Mouse (Mus musculus): ENCODE data around the gene Zfp746. TPM values are rescaled to one million over a fixed set of nuclear protein-coding genes. Genes with fewer than 3 reads are reported as not detected.

The Zfp746 gene
- polyA plus RNA-seq, 1 experiment from 2014 or later: 22.4 TPM

DNA sequence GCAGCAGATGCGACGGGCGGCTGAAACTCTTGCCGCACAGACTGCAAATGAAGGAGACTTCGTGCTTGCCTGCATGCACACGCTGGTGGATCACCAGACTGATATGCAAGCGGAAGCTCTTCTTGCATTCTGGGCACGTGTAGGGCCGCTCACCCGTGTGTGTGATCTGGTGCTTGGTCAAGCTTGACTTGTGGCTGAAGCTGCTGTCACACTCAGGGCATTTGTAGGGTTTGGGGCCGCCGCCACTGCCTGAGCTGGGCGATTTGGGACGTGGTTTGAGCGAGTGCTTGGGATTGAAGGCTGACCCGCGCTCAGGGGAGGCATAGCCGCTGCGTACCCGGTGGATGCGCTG is 61.4 kb downstream of the Zfp746 start:
- Histone ChIP-seq H3K36me3 (replicated peaks) (peaks cover 66% of the 10 kb centered on the region), H3K4me3 (no peak overlapping the region), H3K4me2 (peak overlapping the region; percentile 8; the same call in 1 of the 2 replicates), H3K9ac (no peak overlapping the region), H3K27me3 (replicated peaks) (no peaks in the 10 kb centered on the region), H3K4me1 (peaks cover 6% of the 10 kb centered on the region; the same call in 1 of the 2 replicates), H3K9me3 (peaks cover 18% of the 10 kb centered on the region; the same call in 1 of the 2 replicates), H3K27ac (no peak overlapping the region)
- peak; percentile 38; the same call in 1 of the 2 replicates for ATAC-seq (replicated peaks)
- 69% methylated on average over 21 of the region's 21 CpGs for WGBS

DNA sequence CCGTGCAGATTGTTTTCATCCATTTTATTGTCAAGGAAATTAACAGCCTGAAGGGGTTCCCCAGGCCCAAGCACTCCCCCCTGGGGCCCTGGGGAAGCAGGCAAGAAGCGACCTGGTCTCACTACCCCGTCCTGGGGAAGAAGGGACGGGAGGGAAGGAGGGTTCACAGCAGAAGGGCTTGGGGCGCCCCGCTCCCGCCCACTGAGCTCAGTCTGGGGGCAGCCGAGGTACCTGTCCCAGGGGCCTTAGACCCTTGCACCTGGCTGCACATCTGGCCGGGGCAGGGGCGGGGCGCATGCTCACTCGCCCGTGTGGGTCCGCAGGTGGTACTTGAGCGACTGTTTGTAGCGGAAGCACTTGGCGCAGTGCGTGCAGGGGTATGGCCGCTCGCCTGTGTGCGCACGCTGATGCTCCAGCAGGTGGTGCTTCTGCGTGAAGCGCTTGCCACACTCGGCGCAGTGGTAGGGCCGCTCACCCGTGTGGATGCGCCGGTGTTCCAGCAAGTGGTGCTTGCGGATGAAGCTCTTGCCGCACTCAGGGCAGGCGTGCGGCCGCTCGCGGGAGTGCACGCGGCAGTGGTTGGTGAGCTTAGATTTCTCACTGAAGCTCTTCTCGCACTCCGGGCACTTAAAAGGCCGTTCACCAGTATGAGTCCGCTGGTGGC is 61.9 kb downstream of the Zfp746 start:
- ATAC-seq (replicated peaks): peak; percentile 67; the same call in 1 of the 2 replicates
- 76% methylated on average over 43 of the region's 43 CpGs for WGBS
- H3K27ac ChIP-seq: no peak overlapping the region
- H3K9ac ChIP-seq: no peak overlapping the region
- H3K27me3 ChIP-seq (replicated peaks): no peaks in the 10 kb centered on the region
- peaks cover 18% of the 10 kb centered on the region; the same call in 1 of the 2 replicates for H3K9me3 ChIP-seq
- H3K4me3 ChIP-seq: no peak overlapping the region
- peak overlapping the region; percentile 8; the same call in 1 of the 2 replicates for H3K4me2 ChIP-seq
- peaks cover 64% of the 10 kb centered on the region for H3K36me3 ChIP-seq (replicated peaks)
- peaks cover 7% of the 10 kb centered on the region; the same call in 1 of the 2 replicates for H3K4me1 ChIP-seq

DNA sequence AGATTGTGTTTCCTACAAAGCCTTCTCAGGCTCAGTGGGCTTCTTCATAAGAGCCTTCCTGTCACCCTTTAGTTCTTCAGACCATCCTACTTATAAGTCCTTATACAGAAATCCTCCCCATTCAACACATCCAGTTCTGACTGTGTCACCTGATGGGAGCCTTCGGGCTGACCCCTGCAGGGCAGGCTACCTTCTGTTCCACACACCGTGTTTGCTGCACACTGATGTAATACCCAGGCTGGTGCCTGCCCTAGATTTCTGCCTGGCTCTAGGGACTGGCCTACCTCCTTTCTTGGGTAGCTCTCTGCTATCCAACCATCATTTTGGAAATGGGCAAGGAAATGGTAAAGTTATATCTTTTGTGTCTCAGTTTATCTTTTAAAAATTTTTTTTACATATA is 63.7 kb downstream of the Zfp746 start:
- no peaks in the 10 kb centered on the region for H3K27me3 ChIP-seq (replicated peaks)
- WGBS: 80% methylated on average over 2 of the region's 2 CpGs

DNA sequence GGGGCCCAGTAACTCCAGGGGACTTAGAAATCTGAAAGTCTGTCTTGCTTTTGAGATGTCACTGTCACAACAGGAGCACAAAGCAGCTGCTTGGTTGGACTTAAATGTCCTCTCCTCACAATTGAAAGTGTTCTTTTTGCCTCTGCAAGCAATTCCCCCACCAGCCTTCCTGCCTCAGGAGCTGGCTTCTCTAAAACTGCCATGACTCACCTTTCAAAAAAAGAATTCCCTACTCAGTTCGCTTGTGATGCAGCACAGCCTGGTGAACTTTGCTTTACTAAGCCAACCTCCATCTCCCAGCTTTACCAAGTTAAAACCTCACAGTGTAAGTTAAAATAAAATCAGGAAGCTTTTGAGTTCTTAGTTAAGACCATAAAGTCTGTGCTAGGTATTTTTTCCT is 64.7 kb downstream of the Zfp746 start:
- Histone ChIP-seq H3K9me3 (peaks cover 18% of the 10 kb centered on the region; the same call in 1 of the 2 replicates), H3K27me3 (replicated peaks) (no peaks in the 10 kb centered on the region), H3K4me1 (peaks cover 7% of the 10 kb centered on the region; the same call in 1 of the 2 replicates), H3K4me3 (no peak overlapping the region), H3K9ac (no peak overlapping the region), H3K4me2 (no peak overlapping the region), H3K36me3 (replicated peaks) (peaks cover 39% of the 10 kb centered on the region), H3K27ac (no peak overlapping the region)
- WGBS: 94% methylated on average over 1 of the region's 1 CpGs
- ATAC-seq (replicated peaks): no peak

More for the DNA sequence above, 63.7 kb downstream of the Zfp746 start:
- no peak overlapping the region for H3K9ac ChIP-seq
- no peak for ATAC-seq (replicated peaks)
- no peak overlapping the region for H3K4me3 ChIP-seq
- H3K27ac ChIP-seq: no peak overlapping the region
- H3K4me1 ChIP-seq: peaks cover 7% of the 10 kb centered on the region; the same call in 1 of the 2 replicates
- peaks cover 47% of the 10 kb centered on the region for H3K36me3 ChIP-seq (replicated peaks)
- no peak overlapping the region for H3K4me2 ChIP-seq
- H3K9me3 ChIP-seq: peaks cover 18% of the 10 kb centered on the region; the same call in 1 of the 2 replicates

DNA sequence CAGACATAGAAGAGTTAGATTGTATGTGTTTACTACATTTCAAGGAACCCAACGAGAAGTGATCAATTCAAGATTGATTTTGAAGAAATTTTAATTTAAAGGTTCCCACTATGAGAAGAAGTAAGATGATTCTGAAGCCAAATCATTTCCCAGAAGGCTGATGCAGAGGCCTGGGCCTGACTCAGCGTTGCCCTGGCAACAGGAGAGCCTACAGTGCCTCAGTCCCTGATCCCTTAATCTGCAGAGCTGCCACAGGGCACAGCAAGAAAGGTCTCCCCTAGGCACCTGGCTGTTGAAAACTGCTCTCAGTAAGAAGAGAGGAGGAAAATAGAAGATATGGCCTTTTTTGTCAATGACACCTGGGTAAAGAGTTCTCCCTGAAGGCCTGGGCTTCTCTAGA is 66.4 kb downstream of the Zfp746 start:
- Histone ChIP-seq H3K27me3 (replicated peaks) (no peaks in the 10 kb centered on the region), H3K4me1 (peaks cover 7% of the 10 kb centered on the region; the same call in 1 of the 2 replicates), H3K27ac (peak overlapping the region; percentile 39; the same call in 1 of the 2 replicates), H3K4me2 (no peak overlapping the region), H3K36me3 (replicated peaks) (peaks cover 23% of the 10 kb centered on the region), H3K4me3 (no peak overlapping the region), H3K9ac (no peak overlapping the region), H3K9me3 (0 out of 2 replicates have a peak, but pooled peaks cover 10% of the 10 kb centered on the region)
- WGBS: 55% methylated on average over 2 of the region's 2 CpGs
- no peak for ATAC-seq (replicated peaks)

DNA sequence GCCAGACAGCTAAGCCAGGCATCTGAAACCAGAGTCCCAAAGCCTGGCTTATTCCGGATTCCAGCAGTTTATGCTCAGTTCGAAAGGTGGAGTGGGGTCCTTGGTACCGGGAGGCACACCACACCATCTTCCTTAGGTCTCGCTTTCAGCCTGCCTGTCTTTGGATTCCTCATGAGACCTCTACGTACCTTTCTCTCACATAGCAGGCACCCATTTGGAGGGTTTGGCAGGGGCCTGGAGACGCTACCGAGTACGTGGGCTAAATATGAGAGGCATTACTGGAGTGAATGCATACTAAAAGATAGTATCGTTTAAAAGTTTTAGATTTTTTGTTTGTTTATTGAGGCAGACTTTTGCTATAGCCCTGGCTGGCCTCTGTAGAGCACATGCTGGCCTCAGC is 69.6 kb downstream of the Zfp746 start:
- 93% methylated on average over 9 of the region's 9 CpGs for WGBS
- Histone ChIP-seq H3K9ac (no peak overlapping the region), H3K27ac (no peak overlapping the region), H3K4me1 (peaks cover 7% of the 10 kb centered on the region; the same call in 1 of the 2 replicates), H3K4me2 (no peak overlapping the region), H3K27me3 (replicated peaks) (no peaks in the 10 kb centered on the region), H3K4me3 (no peak overlapping the region), H3K9me3 (no peaks in the 10 kb centered on the region), H3K36me3 (replicated peaks) (0 out of 2 replicates have a peak, but pooled peaks cover 3% of the 10 kb centered on the region)
- ATAC-seq (replicated peaks): 0 out of 2 replicates have a peak, but pooled peaks have one; percentile 5

DNA sequence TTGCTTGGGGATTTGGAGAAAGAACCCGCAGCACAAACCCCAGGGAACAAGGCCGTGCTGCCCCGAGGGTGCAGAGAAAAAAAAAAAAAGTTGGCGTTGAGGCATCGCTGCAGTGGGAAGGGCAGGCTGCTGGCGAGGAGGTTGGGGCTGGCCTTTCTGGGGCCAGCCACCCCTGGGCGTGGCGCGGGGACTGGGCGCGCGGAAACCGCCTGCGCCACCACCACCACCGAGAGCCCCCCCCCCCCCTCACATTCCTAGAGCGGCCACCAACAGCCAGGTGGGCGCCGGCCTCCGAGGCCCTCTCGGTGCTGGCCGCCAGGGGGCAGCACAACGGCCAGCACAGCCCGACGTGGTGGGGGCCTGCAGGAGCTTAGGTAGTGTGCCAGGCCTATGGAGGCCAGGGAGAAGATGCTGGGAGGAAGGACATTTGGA is 70.3 kb downstream of the Zfp746 start:
- no peaks in the 10 kb centered on the region for H3K36me3 ChIP-seq (replicated peaks)
- 0% methylated on average over 20 of the region's 24 CpGs for WGBS
- H3K27ac ChIP-seq: no peak overlapping the region
- peak; percentile 95 for ATAC-seq (replicated peaks)
- peak overlapping the region; percentile 47 for H3K4me3 ChIP-seq
- H3K4me2 ChIP-seq: peak overlapping the region; percentile 74
- H3K4me1 ChIP-seq: peaks cover 7% of the 10 kb centered on the region; the same call in 1 of the 2 replicates
- H3K9ac ChIP-seq: peak overlapping the region; percentile 55
- no peaks in the 10 kb centered on the region for H3K27me3 ChIP-seq (replicated peaks)
- H3K9me3 ChIP-seq: no peaks in the 10 kb centered on the region

Small RNA genes within 50 kb of the gene (microRNA-seq; reads per million reads assigned to microRNA genes)
- gene Gm24563: not detected

Other genes with a start within 250 kb of the Zfp746 start
- gene Zfp282, start 209.4 kb downstream of the Zfp746 start, polyA plus RNA-seq (2015; fragmentation: Nextera tagmentation; extraction: Ambion mirVana): 27.5 and 27.8 TPM in 2 replicates
- 19.7 and 20.0 TPM in 2 replicates for gene Zfp212, start 166.1 kb downstream of the Zfp746 start, polyA plus RNA-seq (2015; fragmentation: Nextera tagmentation; extraction: Ambion mirVana)
- gene Zfp956, start 133.2 kb downstream of the Zfp746 start, polyA plus RNA-seq (2015; fragmentation: Nextera tagmentation; extraction: Ambion mirVana): 21.4 and 24.7 TPM in 2 replicates
- gene Zfp777, start 37.7 kb downstream of the Zfp746 start, polyA plus RNA-seq (2015; fragmentation: Nextera tagmentation; extraction: Ambion mirVana): 13.9 and 15.1 TPM in 2 replicates

Measured in midbrain, embryonic 15.5 days (tissue).